Mouse (Mus musculus) layer of hippocampus, postnatal 10 days (tissue): ENCODE measurements around the gene Dusp28. TPM values are rescaled to one million over a fixed set of nuclear protein-coding genes. Genes with fewer than 3 reads are reported as not detected.

Source experiments
- DNase-seq, 2 experiments: peaks; one replicate each; pipeline ENCODE4 v3.0.0; 2021; ENCODE audit warnings: low spot score in 2 of 2
- total RNA-seq, 2 experiments: library from RNA; stranded (reverse); gene quantifications; 2 replicates each; pipeline ENCODE4 v1.2.3; 2021

Dusp28 gene
- total RNA-seq, 2 experiments from 2014 or later = 8.3 to 9.6 TPM

DNA sequence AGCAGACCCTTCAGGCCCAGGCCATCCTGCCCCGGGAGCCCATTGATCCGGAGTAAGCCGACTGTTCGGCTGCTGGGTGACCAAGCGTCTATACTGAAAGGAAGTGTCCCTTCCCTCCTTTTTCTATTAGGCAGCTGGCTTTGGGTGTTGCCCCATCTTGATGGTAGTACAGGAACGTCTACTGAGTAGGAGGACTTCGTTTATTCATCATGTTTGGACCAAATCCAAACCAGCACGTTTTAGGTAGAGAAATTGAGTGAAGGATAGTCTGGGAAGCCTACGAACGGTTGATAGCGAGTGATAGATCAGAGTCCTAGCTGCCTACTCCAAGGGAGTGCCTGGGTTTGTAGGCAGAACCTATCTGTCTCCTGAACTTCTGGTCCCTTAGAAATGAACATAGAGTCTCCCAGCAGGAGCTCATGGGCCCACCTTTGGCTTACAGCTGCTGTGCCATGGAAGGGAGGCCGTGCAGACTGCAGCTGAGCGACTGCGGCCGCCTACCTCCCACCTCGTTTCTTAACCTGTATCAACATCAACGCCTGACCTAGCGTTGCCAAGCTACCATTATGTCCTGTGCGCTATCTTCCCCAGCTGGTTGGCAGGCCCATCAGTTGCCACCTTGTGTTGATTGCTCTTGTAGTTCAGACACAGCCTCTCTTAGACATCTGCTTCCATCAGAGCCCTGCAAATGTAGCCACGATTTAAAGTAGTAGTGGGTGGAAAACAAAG lies 1.0 kb downstream of the Dusp28 start:
- no peak for DNase-seq

GRCm38 (mm10) chr1:92908664-92909063 lies 1.9 kb downstream of the Dusp28 start:
- no peak for DNase-seq

DNA sequence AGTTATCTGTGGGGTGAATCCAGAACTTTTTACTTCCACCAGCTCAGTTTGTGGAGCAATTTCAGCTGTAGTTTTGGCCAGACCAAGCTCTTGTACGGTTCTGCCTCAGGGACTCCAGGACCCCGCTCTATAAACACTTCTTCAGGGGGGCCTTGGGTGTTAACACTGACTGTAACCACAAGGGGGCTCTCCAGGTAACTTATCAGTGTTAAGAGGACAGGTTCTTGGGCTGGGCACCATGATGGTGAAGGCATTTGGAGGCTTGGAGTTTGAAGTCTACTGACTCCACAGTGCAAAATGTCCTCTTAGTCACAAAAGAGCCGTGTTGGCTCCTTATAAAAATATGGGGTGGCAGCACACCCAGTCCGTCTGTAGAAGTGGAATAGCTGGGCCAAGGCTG lies 2.3 kb downstream of the Dusp28 start:
- DNase-seq = no peak

DNA sequence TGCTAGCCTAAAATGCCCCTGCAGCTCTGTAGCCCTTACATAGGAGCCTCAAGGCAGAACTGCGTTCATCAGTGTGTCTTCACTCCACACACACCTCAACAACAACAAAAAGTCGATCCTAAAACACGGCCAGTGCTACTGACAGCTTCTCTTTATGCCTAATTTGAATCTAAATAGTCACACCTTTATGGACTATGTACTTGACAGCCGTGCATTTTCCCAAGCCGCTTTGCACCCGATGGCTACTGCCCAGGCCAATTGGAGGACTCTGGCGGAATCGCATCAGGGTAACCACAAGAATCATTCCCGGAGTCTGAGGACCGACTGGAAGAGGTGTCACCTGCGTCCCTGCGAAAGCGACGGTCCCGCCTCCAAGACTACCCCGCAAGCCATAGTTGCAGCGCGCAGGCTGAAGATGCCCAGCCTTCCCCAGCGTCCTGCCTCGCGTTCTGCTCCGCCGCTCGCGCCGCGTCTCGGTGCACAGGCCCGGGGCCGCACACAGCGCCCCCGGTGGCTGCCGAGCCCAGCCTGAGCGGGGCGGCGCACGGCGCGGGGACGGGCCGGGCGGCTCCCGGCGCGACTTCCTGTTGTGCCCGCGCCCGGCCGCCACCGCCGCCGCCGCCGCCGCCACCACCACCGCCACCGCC lies 3.6 kb downstream of the Dusp28 start, which contains the start of gene Rnpepl1:
TSS of gene Rnpepl1 (plus strand) at position 545 of the 647 bp plus-strand sequence.
- peak; percentile 73 to 84 for DNase-seq

GRCm38 (mm10) chr1:92910925-92911720 lies 4.3 kb downstream of the Dusp28 start:
- peak; percentile 73 to 80 for DNase-seq

- no peak for DNase-seq
These were observed 4.9 kb downstream of the Dusp28 start for GRCm38 (mm10) chr1:92911721-92912138.

- no peak for DNase-seq
These were observed 5.5 kb downstream of the Dusp28 start for GRCm38 (mm10) chr1:92912286-92912685.

- DNase-seq = no peak
These were observed 7.5 kb downstream of the Dusp28 start for GRCm38 (mm10) chr1:92914239-92914638.

- DNase-seq = no peak
These were observed 8.2 kb downstream of the Dusp28 start for GRCm38 (mm10) chr1:92914993-92915392.

GRCm38 (mm10) chr1:92916725-92917124 lies 9.9 kb downstream of the Dusp28 start:
- DNase-seq = no peak

- no peak for DNase-seq
These were observed 12.4 kb downstream of the Dusp28 start for GRCm38 (mm10) chr1:92919151-92919550.

DNA sequence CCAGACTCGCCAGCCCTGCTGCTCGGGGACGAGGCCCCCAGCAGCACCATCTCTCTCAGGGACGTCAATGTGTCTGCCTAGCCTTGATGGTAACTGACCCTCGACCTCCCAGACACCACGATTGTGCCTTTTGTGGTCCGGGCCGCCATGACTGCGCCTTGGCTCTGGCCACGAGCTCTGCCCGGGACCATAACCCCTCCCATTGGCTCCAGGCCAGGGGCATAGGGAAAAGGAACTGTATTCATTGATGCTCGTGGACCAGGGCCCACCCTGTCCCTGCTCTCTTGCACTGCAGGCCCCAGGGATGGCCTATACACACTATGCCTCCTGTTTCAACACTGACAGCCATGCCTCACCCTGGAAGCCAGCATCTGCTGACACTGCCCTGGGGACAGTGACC lies 13.0 kb downstream of the Dusp28 start:
- DNase-seq = no peak

- DNase-seq = no peak
These were observed 13.9 kb downstream of the Dusp28 start for GRCm38 (mm10) chr1:92920474-92921200.

DNA sequence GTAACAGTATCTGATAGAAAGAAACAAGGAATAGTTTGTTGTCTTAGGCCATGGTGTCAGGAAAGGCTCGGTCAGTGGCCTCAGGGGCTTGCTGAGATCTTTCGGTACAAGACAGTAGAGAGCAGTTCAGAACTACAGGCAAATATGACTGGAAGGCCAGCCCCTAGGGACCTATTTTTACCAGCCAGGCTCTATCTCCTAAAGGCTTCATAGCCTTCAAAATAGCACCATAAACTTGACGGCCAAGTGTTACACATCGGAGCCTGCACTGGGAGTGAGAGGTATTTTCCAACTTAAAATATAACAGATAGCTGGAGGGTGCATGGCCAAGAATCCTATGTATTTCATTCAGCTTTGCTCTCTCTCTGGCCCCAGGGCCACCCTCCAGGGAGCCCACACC lies 14.7 kb downstream of the Dusp28 start:
- no peak for DNase-seq

- no peak for DNase-seq
These were observed 23.5 kb downstream of the Dusp28 start for GRCm38 (mm10) chr1:92930171-92930706.

- DNase-seq = no peak
These were observed 26.8 kb downstream of the Dusp28 start for GRCm38 (mm10) chr1:92933611-92934010.

DNA sequence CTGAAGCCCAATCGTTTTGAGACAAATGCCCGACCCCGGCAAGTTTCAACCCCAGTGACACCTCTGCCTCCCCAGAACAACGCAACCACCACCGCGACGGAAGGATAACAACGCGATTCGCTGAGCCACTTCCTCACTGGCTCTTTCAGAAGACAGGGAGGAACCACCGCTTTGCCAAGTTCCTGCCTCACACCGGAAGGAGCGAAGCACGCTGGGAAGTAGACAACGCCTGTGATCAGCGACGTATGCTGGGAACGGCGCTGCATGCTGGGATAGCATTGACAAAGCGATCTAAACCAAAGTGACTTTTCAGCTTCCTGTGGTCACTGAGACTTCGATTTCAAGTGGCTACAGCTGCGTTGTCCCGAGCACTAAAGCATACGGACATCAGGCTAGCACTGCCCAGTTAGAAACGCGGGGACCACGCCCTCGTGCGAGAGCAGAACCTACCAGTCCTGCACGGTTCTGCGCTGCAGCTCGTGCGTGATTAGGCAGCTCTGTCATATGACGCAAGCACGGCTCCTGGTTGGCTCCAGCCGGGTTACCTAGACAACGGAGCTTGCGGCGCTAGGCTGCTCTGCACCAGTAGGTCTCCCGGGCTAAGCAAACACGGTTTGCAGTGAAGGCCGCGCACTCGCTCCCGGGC lies 27.5 kb downstream of the Dusp28 start, which contains the start of gene Capn10:
TSS of gene Capn10 (plus strand) at position 195 of the 646 bp plus-strand sequence.
- DNase-seq = peak; percentile 89 to 92

GRCm38 (mm10) chr1:92935054-92935962 lies 28.5 kb downstream of the Dusp28 start:
- peak in 1 of 2 experiments; percentile 45 for DNase-seq

DNA sequence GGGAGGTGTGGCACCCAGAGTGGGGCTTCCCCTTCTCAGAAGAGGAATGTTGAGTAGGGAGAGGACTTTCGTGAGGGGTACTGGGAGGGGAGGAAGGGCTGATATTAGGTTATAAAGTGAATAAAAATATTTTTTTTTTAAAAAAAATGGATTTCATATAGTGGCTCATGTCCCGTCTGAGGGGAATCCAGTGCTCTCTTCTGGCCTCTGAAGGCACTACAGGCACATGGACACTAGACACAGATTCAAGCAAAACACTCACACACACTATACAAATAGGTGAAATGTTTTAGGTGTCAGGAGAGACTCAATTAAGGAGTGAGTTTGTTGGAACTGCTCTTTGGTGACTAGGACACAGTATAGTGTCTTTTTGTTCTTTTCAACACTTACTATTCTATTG lies 29.2 kb downstream of the Dusp28 start:
- DNase-seq = no peak
